Mouse (Mus musculus): ENCODE results near the gene 1810049J17Rik. TPM values are rescaled to one million over a fixed set of nuclear protein-coding genes. Genes with fewer than 3 reads are reported as not detected.

1810049J17Rik gene
- total and polyA plus RNA-seq, 2 experiments from 2014 or later, result 2.1 TPM; not detected in 1

DNA sequence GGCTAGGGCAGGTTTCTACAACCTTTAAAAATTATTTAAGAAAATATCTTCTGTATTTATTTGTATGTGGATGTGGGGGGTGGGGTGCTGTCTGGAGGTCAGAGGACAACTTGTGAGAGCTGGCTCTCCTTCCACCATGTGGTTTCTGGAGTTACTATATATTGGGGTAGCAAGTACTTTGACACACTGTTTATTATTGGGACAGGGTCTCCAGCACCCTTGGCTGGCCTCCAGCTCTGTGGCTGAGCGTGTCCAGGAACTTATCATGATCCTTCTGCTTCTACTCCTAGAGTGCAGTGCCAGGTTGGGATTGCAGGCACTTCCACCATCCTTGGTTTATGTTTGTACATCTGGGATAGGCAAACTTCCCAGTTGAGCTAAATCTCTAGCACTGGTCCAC is 9.6 kb upstream of the 1810049J17Rik start:
- Histone ChIP-seq H3K4me2 (ENCODE audit: low read depth) (no peak overlapping the region), H3K9ac (no peak overlapping the region), H3K4me1 (ENCODE audit: insufficient read depth) (no peaks in the 10 kb centered on the region), H3K27me3 (ENCODE audit: insufficient read depth, low read length) (no peaks in the 10 kb centered on the region), H3K36me3 (ENCODE audit: insufficient read depth) (no peaks in the 10 kb centered on the region), H3K27ac (ENCODE audit: low read depth, low read length) (no peak overlapping the region), H3K9me3 (ENCODE audit: low read length) (no peaks in the 10 kb centered on the region), H3K4me3 (ENCODE audit: low read depth, low read length) (no peak overlapping the region)
- no peak for ATAC-seq
- TF ChIP-seq CTCF (IDR thresholded peaks at IDR 0.05; ENCODE audit: low read depth), result no peak
- DNase-seq, result no peak
- WGBS, result 37% methylated on average over 1 of the region's 1 CpGs

GRCm38 (mm10) chr15:12330892-12331291 is 9.2 kb upstream of the 1810049J17Rik start:
- no peak for TF ChIP-seq CTCF (IDR thresholded peaks at IDR 0.05; ENCODE audit: low read depth)
- H3K4me2 ChIP-seq (ENCODE audit: low read depth), result no peak overlapping the region
- H3K9ac ChIP-seq, result no peak overlapping the region
- H3K4me1 ChIP-seq (ENCODE audit: insufficient read depth), result no peaks in the 10 kb centered on the region
- no peak overlapping the region for H3K27ac ChIP-seq (ENCODE audit: low read depth, low read length)
- H3K9me3 ChIP-seq (ENCODE audit: low read length), result no peaks in the 10 kb centered on the region
- H3K36me3 ChIP-seq (ENCODE audit: insufficient read depth), result no peaks in the 10 kb centered on the region
- H3K4me3 ChIP-seq (ENCODE audit: low read depth, low read length), result no peak overlapping the region
- no peaks in the 10 kb centered on the region for H3K27me3 ChIP-seq (ENCODE audit: insufficient read depth, low read length)
- ATAC-seq, result peak; percentile 70
- peak; percentile 26 for DNase-seq

DNA sequence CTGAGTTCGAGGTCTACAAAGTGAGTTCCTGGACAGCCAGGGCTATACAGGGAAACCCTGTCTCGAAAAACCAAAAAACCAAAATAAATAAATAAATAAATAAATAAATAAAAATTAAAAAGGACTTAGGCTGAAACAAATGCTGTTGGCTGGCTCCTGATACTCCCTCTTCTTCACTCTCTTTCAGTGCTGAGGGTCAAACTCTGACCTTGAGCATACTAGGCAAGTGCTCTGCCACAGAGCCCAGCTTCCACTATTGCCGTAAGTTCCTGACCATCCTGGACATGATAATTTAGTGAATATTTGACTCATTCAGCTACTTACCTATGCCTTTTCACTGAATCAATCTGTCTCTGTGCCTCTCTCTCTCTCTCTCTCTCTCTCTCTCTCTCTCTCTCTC is 8.7 kb upstream of the 1810049J17Rik start:
- no peak overlapping the region for H3K9ac ChIP-seq
- TF ChIP-seq CTCF (IDR thresholded peaks at IDR 0.05; ENCODE audit: low read depth), result no peak

GRCm38 (mm10) chr15:12324326-12324725 is 2.6 kb upstream of the 1810049J17Rik start:
- TF ChIP-seq CTCF (IDR thresholded peaks at IDR 0.05; ENCODE audit: low read depth), result no peak
- H3K4me2 ChIP-seq (ENCODE audit: low read depth), result no peak overlapping the region
- H3K27ac ChIP-seq (ENCODE audit: low read depth, low read length), result no peak overlapping the region
- no peak overlapping the region for H3K4me3 ChIP-seq (ENCODE audit: low read depth, low read length)
- 93% methylated on average over 1 of the region's 1 CpGs for WGBS
- DNase-seq (no peak), ATAC-seq (no peak)
- peaks cover 20% of the 10 kb centered on the region for H3K4me1 ChIP-seq (ENCODE audit: insufficient read depth)
- no peaks in the 10 kb centered on the region for H3K27me3 ChIP-seq (ENCODE audit: insufficient read depth, low read length)
- H3K9me3 ChIP-seq (ENCODE audit: low read length), result no peaks in the 10 kb centered on the region
- no peaks in the 10 kb centered on the region for H3K36me3 ChIP-seq (ENCODE audit: insufficient read depth)
- H3K9ac ChIP-seq, result no peak overlapping the region

More for the DNA sequence above, 8.7 kb upstream of the 1810049J17Rik start:
- no peak overlapping the region for H3K27ac ChIP-seq (ENCODE audit: low read depth, low read length)
- no peak overlapping the region for H3K4me3 ChIP-seq (ENCODE audit: low read depth, low read length)
- H3K4me1 ChIP-seq (ENCODE audit: insufficient read depth), result no peaks in the 10 kb centered on the region
- ATAC-seq (no peak), DNase-seq (no peak)
- 90% methylated on average over 3 of the region's 3 CpGs for WGBS
- H3K27me3 ChIP-seq (ENCODE audit: insufficient read depth, low read length), result no peaks in the 10 kb centered on the region
- no peak overlapping the region for H3K4me2 ChIP-seq (ENCODE audit: low read depth)
- no peaks in the 10 kb centered on the region for H3K9me3 ChIP-seq (ENCODE audit: low read length)
- no peaks in the 10 kb centered on the region for H3K36me3 ChIP-seq (ENCODE audit: insufficient read depth)

DNA sequence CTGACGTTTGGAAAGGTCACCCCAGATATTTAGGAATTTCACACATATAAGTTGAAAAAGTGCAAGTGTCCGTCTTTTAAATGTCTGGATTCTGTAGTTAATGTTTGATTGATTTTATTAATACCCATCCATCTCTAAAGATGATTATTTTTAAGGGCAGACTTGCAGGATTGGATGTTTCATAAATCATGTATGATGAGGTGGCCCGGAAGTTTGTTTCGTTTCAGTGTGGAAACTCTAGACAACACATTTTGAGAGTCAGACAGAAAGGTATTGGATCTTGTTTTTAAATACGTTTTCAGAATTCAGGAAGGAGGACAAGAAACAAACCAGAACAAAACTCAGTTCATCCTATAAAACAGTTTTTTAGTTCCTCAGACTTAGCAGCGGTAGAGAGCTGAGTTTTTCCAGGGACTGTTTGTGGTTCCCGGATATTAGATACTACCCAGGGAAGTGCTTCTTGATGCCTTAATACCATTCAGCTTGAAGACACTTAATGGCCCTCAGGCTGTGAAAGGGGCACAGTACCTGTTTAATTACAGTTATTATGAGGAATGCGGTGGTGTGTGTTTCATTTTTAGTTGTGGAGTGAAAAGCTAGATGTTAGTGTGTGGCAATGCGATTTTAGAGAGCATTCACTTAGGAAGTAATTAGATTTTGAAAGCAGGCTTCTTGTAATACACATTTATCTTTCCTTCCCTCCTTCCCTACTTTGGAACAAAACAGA is 1.1 kb upstream of the 1810049J17Rik start:
- ATAC-seq (no peak), DNase-seq (no peak)
- Histone ChIP-seq H3K36me3 (ENCODE audit: insufficient read depth) (no peaks in the 10 kb centered on the region), H3K4me2 (ENCODE audit: low read depth) (peak overlapping the region; percentile 68), H3K4me3 (ENCODE audit: low read depth, low read length) (peak overlapping the region; percentile 98), H3K4me1 (ENCODE audit: insufficient read depth) (peaks cover 20% of the 10 kb centered on the region), H3K27ac (ENCODE audit: low read depth, low read length) (no peak overlapping the region), H3K9me3 (ENCODE audit: low read length) (no peaks in the 10 kb centered on the region), H3K27me3 (ENCODE audit: insufficient read depth, low read length) (no peaks in the 10 kb centered on the region), H3K9ac (peak overlapping the region; percentile 77)
- WGBS, result 11% methylated on average over 9 of the region's 9 CpGs
- no peak for TF ChIP-seq CTCF (IDR thresholded peaks at IDR 0.05; ENCODE audit: low read depth)

DNA sequence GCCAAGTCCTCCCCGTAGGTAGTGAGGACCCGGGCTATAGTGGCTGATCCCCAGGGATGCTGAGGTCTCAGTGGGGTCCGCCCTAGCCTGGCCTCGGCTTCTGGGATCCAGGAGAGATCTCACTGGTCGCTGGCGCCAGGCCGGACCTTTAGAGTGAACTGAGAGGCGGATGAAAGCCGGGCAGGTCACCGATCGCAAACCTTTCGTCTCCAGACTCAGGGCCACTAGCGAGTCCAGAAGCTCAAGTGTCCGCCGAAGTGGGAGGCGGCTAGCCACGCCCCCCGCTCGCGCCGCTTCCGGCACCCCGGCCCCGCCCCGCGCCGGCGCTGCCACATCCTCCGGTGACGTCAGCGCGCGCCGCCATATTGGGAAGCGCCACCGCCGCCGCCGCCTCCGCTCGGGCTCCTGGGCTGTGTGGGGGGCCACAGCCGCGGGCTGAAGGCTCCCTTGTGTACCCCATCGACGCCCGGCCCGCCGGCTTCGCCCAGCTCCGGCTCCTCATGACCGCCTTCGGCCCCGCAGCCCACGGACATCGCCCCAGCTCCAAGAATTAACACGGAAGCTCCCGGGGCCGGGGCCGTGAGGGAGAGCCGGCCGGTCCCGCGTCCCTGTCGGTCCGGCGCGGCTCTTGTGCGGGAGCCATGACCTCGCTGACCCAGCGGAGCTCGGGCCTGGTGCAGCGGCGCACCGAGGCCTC is 460 bp downstream of the 1810049J17Rik start, which contains the start of gene Golph3:
Gene Golph3, plus strand, starts transcription at position 360 of the 697 bp plus-strand sequence.
- Histone ChIP-seq H3K4me3 (ENCODE audit: low read depth, low read length) (peak within 1 kb of the TSS; percentile 98), H3K9me3 (ENCODE audit: low read length) (no peaks in the 10 kb centered on the region), H3K4me1 (ENCODE audit: insufficient read depth) (peaks cover 20% of the 10 kb centered on the region), H3K4me2 (ENCODE audit: low read depth) (peak within 1 kb of the TSS; percentile 68), H3K36me3 (ENCODE audit: insufficient read depth) (no peaks in the 10 kb centered on the region), H3K27ac (ENCODE audit: low read depth, low read length) (peak within 1 kb of the TSS; percentile 90), H3K27me3 (ENCODE audit: insufficient read depth, low read length) (no peaks in the 10 kb centered on the region), H3K9ac (peak within 1 kb of the TSS; percentile 77)
- ATAC-seq, result peak; percentile 99
- 2% methylated on average over 69 of the region's 74 CpGs for whole genome bisulfite sequencing
- peak; percentile 95 for DNase-seq
- TF ChIP-seq CTCF (IDR thresholded peaks at IDR 0.05; ENCODE audit: low read depth), result no peak

Measured in forebrain, postnatal 0 days (tissue).